Mouse (Mus musculus) neural tube, embryonic 11.5 days (tissue): ENCODE data around the gene Rhbdl1. TPM values are rescaled to one million over a fixed set of nuclear protein-coding genes. Genes with fewer than 3 reads are reported as not detected.

Experiments
- ATAC-seq: fragments of 200-750 bp; cut with Nextera tagmentation; 2 replicates; pipeline ENCODE4 v1.8.0; 2017; ENCODE audit warnings: moderate number of reproducible peaks, mild to moderate bottlenecking, moderate TSS enrichment, moderate library complexity; ENCODE audit not compliant: insufficient read depth, low FRiP score, low TSS enrichment
- DNase-seq: peaks from one replicate; pipeline ENCODE4 v3.0.0-alpha.2; 2015; ENCODE audit warnings: low spot score
- H3K27ac ChIP-seq: fragments of 300-500 bp; sonication (generic); 2 replicates; pipeline ENCODE4 v1.5.1; 2014; ENCODE audit warnings: low read depth, mild to moderate bottlenecking, low read length
- H3K27me3 ChIP-seq: fragments of 300-500 bp; sonication (generic); 2 replicates; pipeline ENCODE4 v1.6.1; 2014; ENCODE audit warnings: mild to moderate bottlenecking, low read length, mixed read lengths; ENCODE audit not compliant: control insufficient read depth, insufficient read depth
- H3K36me3 ChIP-seq: fragments of 300-500 bp; sonication (generic); 2 replicates; pipeline ENCODE4 v1.6.1; 2014; ENCODE audit warnings: mild to moderate bottlenecking, low read length, moderate library complexity, mixed read lengths; ENCODE audit not compliant: control insufficient read depth, insufficient read depth
- H3K4me1 ChIP-seq: fragments of 300-500 bp; sonication (generic); 2 replicates; pipeline ENCODE4 v1.6.1; 2014; ENCODE audit warnings: low read length, mixed read lengths; ENCODE audit not compliant: control insufficient read depth, insufficient read depth
- H3K4me2 ChIP-seq: fragments of 300-500 bp; sonication (generic); 2 replicates; pipeline ENCODE4 v1.6.1; 2014; ENCODE audit warnings: low read depth, mild to moderate bottlenecking, moderate library complexity
- H3K4me3 ChIP-seq: fragments of 300-500 bp; sonication (generic); 2 replicates; pipeline ENCODE4 v1.5.1; 2014; ENCODE audit warnings: low read depth, low read length
- H3K9ac ChIP-seq: fragments of 300-500 bp; sonication (generic); 2 replicates; pipeline ENCODE4 v1.6.1; 2014; ENCODE audit warnings: mild to moderate bottlenecking, low read length
- H3K9me3 ChIP-seq: fragments of 300-500 bp; sonication (generic); 2 replicates; pipeline ENCODE4 v1.6.1; 2016; ENCODE audit warnings: low read length; ENCODE audit not compliant: control insufficient read depth
- WGBS: fragments of 180-500 bp; shearing (Covaris S2); extraction: QIAGEN DNeasy Blood & Tissue Kit; methylation state at CpG from one replicate; pipeline ENCODE4 v1.1.7; 2014; 5-methylcytosine and 5-hydroxymethylcytosine counted together
- polyA plus RNA-seq: library from polyadenylated mRNA; unstranded; fragments of >200 nt; fragmentation: Nextera tagmentation; extraction: Ambion mirVana; gene quantifications from 2 replicates; pipeline ENCODE4 v1.2.1, GENCODE M21; 2014

The Rhbdl1 gene
- polyA plus RNA-seq, 1 experiment from 2014 or later: 4.4 TPM

DNA sequence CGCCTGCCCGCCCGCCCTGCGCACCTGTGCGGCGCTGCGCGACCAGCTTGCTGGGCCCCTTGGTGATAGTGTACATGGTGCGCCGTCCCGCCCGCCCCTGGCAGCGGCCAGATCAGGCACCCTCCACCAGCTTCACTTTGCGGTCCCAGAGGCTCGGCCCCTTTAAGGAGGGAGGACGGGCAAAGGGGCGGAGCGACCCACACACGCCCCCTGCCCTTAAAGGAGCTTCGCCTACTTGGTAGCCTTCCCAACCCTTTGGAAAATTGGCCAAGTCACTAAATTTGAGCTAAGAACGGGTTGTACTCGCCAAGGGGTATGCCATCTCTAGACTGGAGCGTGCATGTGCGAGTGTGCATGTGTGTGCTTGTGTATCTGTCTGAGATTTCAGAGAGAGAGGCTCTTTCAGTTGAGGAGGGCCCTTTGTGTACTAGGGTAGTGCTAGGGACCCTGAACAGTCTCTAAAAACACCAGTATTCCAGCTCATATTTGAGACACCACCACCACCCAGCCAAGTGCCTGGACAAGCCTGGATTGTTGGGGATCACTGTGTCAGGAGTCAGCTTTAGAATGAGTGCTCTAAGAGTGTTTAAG, 31.6 kb upstream of the Rhbdl1 start, which contains the start of gene Mcrip2:
Mcrip2 (minus strand) TSS at position 164 of the 591 bp plus-strand sequence.
- H3K4me3 ChIP-seq: peak within 1 kb of the TSS; percentile 85
- H3K4me2 ChIP-seq: peak within 1 kb of the TSS; percentile 96
- H3K27ac ChIP-seq: 0 out of 2 replicates have a peak within 1 kb of the TSS, but pooled peaks have one; percentile 27
- peaks cover 9% of the 10 kb centered on the region for H3K4me1 ChIP-seq
- no peaks in the 10 kb centered on the region for H3K27me3 ChIP-seq
- 0% methylated on average over 24 of the region's 24 CpGs for WGBS
- no peaks in the 10 kb centered on the region for H3K36me3 ChIP-seq
- H3K9me3 ChIP-seq: no peaks in the 10 kb centered on the region
- peak; percentile 84 for DNase-seq
- ATAC-seq: peak; percentile 84; the same call in 1 of the 2 replicates
- H3K9ac ChIP-seq: peak within 1 kb of the TSS; percentile 66

GRCm38 (mm10) chr17:25867836-25868600, 30.9 kb upstream of the Rhbdl1 start:
- H3K36me3 ChIP-seq: no peaks in the 10 kb centered on the region
- H3K27ac ChIP-seq: no peak overlapping the region
- DNase-seq: peak; percentile 49
- H3K9me3 ChIP-seq: no peaks in the 10 kb centered on the region
- no peaks in the 10 kb centered on the region for H3K27me3 ChIP-seq
- ATAC-seq: peak; percentile 61; the same call in 1 of the 2 replicates
- 1% methylated on average over 42 of the region's 42 CpGs for WGBS
- H3K4me1 ChIP-seq: peaks cover 9% of the 10 kb centered on the region
- peak overlapping the region; percentile 66 for H3K9ac ChIP-seq
- peak overlapping the region; percentile 85 for H3K4me3 ChIP-seq
- peak overlapping the region; percentile 96 for H3K4me2 ChIP-seq

DNA sequence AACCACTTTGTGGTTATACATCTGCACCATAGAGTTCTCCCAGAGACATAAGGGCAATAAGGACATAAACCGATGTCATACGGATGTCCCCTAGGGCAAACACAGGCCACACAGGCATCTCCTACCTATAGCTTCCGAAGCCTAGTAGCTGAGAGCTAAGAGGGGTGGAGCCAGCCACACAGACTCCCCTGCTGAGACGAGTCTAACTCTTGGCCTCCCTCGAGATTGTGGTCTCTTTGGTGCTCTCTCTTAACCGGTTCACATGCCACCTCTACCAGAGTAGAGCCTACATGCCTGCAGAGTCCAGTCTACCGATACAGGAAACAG, 30.4 kb upstream of the Rhbdl1 start:
- WGBS: 16% methylated on average over 7 of the region's 7 CpGs
- Histone ChIP-seq H3K4me3 (peak overlapping the region; percentile 85; the same call in 1 of the 2 replicates), H3K4me1 (peaks cover 9% of the 10 kb centered on the region), H3K9me3 (no peaks in the 10 kb centered on the region), H3K27ac (no peak overlapping the region), H3K4me2 (peak overlapping the region; percentile 96), H3K36me3 (no peaks in the 10 kb centered on the region), H3K9ac (peak overlapping the region; percentile 66; the same call in 1 of the 2 replicates), H3K27me3 (no peaks in the 10 kb centered on the region)
- ATAC-seq (no peak), DNase-seq (no peak)

- Histone ChIP-seq H3K4me3 (no peak overlapping the region), H3K9me3 (no peaks in the 10 kb centered on the region), H3K9ac (no peak overlapping the region), H3K27me3 (no peaks in the 10 kb centered on the region), H3K4me1 (peaks cover 13% of the 10 kb centered on the region), H3K36me3 (no peaks in the 10 kb centered on the region), H3K4me2 (no peak overlapping the region), H3K27ac (no peak overlapping the region)
- ATAC-seq: no peak
- DNase-seq: no peak
- 93% methylated on average over 3 of the region's 3 CpGs for WGBS
Observed at GRCm38 (mm10) chr17:25866172-25866571, 29.1 kb upstream of the Rhbdl1 start.

DNA sequence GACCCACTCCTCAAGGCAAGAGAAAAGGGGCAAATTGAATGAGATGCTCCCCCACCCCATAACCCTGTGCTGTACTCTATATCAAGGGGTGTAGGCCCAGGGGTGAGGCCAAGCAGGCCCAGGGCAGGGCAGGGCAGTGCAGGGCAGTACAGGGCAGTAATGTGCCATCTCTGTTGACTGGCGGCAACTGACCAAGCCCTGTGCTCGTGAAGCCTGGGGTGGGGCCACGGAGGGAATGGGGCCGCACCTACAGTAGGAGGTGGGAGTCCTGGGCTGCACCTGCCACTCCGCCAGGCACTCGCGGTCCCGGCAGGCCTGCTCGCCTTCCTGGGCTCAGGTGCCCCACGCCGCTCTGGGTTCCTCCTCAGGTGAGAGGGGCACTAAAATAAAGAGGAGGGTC, 28.2 kb upstream of the Rhbdl1 start:
- WGBS: 92% methylated on average over 11 of the region's 11 CpGs

GRCm38 (mm10) chr17:25864311-25864710, 27.2 kb upstream of the Rhbdl1 start:
- no peak for ATAC-seq
- no peak for DNase-seq
- Histone ChIP-seq H3K4me1 (peaks cover 20% of the 10 kb centered on the region), H3K27ac (no peak overlapping the region), H3K4me3 (no peak overlapping the region), H3K4me2 (no peak overlapping the region), H3K9ac (no peak overlapping the region), H3K27me3 (no peaks in the 10 kb centered on the region), H3K9me3 (no peaks in the 10 kb centered on the region), H3K36me3 (no peaks in the 10 kb centered on the region)
- 93% methylated on average over 14 of the region's 14 CpGs for WGBS

More for the DNA sequence above, 28.2 kb upstream of the Rhbdl1 start:
- Histone ChIP-seq H3K4me3 (no peak overlapping the region), H3K9me3 (no peaks in the 10 kb centered on the region), H3K9ac (no peak overlapping the region), H3K27me3 (no peaks in the 10 kb centered on the region), H3K4me2 (no peak overlapping the region), H3K36me3 (no peaks in the 10 kb centered on the region), H3K27ac (no peak overlapping the region), H3K4me1 (peaks cover 20% of the 10 kb centered on the region)
- no peak for DNase-seq
- no peak for ATAC-seq

GRCm38 (mm10) chr17:25863681-25864080, 26.6 kb upstream of the Rhbdl1 start:
- no peak overlapping the region for H3K27ac ChIP-seq
- H3K9ac ChIP-seq: no peak overlapping the region
- no peaks in the 10 kb centered on the region for H3K9me3 ChIP-seq
- no peak overlapping the region for H3K4me3 ChIP-seq
- H3K27me3 ChIP-seq: no peaks in the 10 kb centered on the region
- no peak for DNase-seq
- ATAC-seq: no peak
- H3K4me1 ChIP-seq: peaks cover 18% of the 10 kb centered on the region
- no peak overlapping the region for H3K4me2 ChIP-seq
- 87% methylated on average over 6 of the region's 6 CpGs for WGBS
- no peaks in the 10 kb centered on the region for H3K36me3 ChIP-seq

GRCm38 (mm10) chr17:25861704-25862612, 24.9 kb upstream of the Rhbdl1 start:
- Histone ChIP-seq H3K9me3 (no peaks in the 10 kb centered on the region), H3K27me3 (no peaks in the 10 kb centered on the region), H3K36me3 (no peaks in the 10 kb centered on the region; the same call in 1 of the 2 replicates), H3K4me3 (peak overlapping the region; percentile 60), H3K4me2 (peak overlapping the region; percentile 88), H3K27ac (peak overlapping the region; percentile 76), H3K9ac (peak overlapping the region; percentile 84), H3K4me1 (peaks cover 11% of the 10 kb centered on the region)
- WGBS: 11% methylated on average over 6 of the region's 6 CpGs
- DNase-seq (no peak), ATAC-seq (no peak)
